1 mouse cellular context compared by ENCODE assay signal in the genomic region with DNA sequence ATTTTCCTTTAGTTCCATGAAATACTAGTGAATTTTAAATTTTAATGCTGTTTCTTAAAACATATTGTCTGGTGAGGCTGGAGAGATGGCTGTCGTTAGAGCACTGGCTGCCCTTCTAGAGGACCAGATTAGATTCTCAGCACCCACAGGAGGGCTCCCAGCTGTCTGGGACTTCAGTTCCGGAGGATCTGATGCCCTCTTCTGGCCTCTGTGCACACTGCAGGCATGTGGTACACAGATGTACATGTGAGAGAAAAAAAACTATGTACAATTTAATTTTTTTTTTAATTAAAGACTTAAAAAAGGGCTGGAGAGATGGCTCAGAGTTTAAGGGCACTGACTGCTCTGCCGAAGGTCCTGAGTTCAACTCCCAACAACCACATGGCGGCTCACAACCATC.
TF ChIP-seq lines count a peak whose summit lies in the region.

No protein-coding gene starts in this region.

TF ChIP-seq in ES-E14, 5 proteins besides CTCF, POLR2A, EP300 and RAD21:
- 0 out of 2 replicates have a peak, but pooled peaks have one; percentile 7 for TF ChIP-seq ZNF384 (IDR thresholded peaks at IDR 0.05; ENCODE audit: low read depth, low read length)
- TF ChIP-seq CHD2 (IDR thresholded peaks at IDR 0.05; ENCODE audit: low read depth, low read length): no peak
- TF ChIP-seq HCFC1 (IDR thresholded peaks at IDR 0.05; ENCODE audit: borderline replicate concordance, insufficient read depth, low read length): no peak
- no peak for TF ChIP-seq ZC3H11A (IDR thresholded peaks at IDR 0.05; ENCODE audit: borderline replicate concordance, low read depth, low read length)
- no peak for TF ChIP-seq MAFK (IDR thresholded peaks at IDR 0.05; ENCODE audit: insufficient read depth, low read depth, low read length)
